Mouse (Mus musculus) spleen, adult 2 months (tissue): ENCODE results near the gene Nit2. TPM values are rescaled to one million over a fixed set of nuclear protein-coding genes. Genes with fewer than 3 reads are reported as not detected.

Experiments used
- DNase-seq, 2 experiments: peaks; one replicate each; pipeline versions ENCODE4 v3.0.0 to v3.0.0-alpha.2; 2012 to 2021; ENCODE audit warnings: low spot score in 2 of 2, low read depth in 1 of 2
- H3K27ac ChIP-seq: fragments of 200-500 bp; 2 replicates; pipeline ENCODE4 v1.5.1; 2012; ENCODE audit warnings: low read length, inconsistent platforms; ENCODE audit not compliant: insufficient read depth
- H3K27me3 ChIP-seq: fragments of 200-500 bp; 2 replicates; pipeline ENCODE4 v1.6.1; 2012; ENCODE audit warnings: mild to moderate bottlenecking, moderate library complexity, low read length, inconsistent platforms; ENCODE audit not compliant: control insufficient read depth, insufficient read depth
- H3K36me3 ChIP-seq: fragments of 200-500 bp; 2 replicates; pipeline ENCODE4 v1.6.1; 2012; ENCODE audit warnings: mild to moderate bottlenecking, low read length, inconsistent platforms; ENCODE audit not compliant: control insufficient read depth, insufficient read depth
- H3K4me1 ChIP-seq: fragments of 200-500 bp; 2 replicates; pipeline ENCODE4 v1.6.1; 2011; ENCODE audit warnings: inconsistent platforms; ENCODE audit not compliant: control insufficient read depth, insufficient read depth, insufficient read length
- H3K4me3 ChIP-seq: fragments of 200-500 bp; 2 replicates; pipeline ENCODE4 v1.5.1; 2011; ENCODE audit warnings: mild to moderate bottlenecking, inconsistent platforms; ENCODE audit not compliant: insufficient read depth, insufficient read length; ENCODE audit errors: extremely low read depth
- CTCF ChIP-seq: fragments of 200-500 bp; IDR thresholded peaks from 2 replicates; pipeline ENCODE4 v1.5.1; 2011; ENCODE audit warnings: mild to moderate bottlenecking, inconsistent platforms; ENCODE audit not compliant: insufficient read depth, insufficient read length, insufficient replicate concordance; ENCODE audit errors: extremely low read depth
- POLR2A ChIP-seq: fragments of 200-500 bp; IDR thresholded peaks from 2 replicates; pipeline ENCODE4 v1.6.1; 2011; ENCODE audit warnings: low read depth, low read length, inconsistent platforms
- WGBS: fragments of 180-500 bp; shearing (Covaris S2); methylation state at CpG from one replicate; pipeline ENCODE4 v1.1.7; 2018; 5-methylcytosine and 5-hydroxymethylcytosine counted together
- polyA plus RNA-seq: library from polyadenylated mRNA; depleted of rRNA; stranded (reverse); fragments of >200 nt; gene quantifications from 2 replicates; pipeline ENCODE4 v1.2.3, GENCODE M21; 2012

Nit2 gene
- polyA plus RNA-seq, 1 experiment: 9.1 TPM

DNA sequence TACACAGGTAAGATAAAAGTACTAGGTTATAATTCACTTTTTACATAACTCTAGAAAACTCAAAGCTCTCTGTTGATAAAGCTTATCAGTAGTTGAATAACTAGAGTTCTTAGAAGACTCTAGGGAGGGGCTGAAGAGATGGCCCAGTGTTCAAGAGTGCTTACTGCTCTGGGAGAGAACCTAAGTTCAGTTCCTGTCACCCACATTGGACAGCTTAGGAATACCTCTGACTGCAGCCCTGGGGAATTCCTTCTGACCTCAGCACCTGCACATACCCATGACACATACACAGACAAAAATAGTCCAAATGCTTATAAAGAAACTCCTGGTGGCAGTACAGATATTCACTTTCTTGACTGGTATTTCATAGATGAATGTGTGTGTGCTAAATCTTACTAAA lies 11.2 kb downstream of the Nit2 start:
- H3K27ac ChIP-seq: no peak overlapping the region

GRCm38 (mm10) chr16:57151437-57151836 lies 15.7 kb downstream of the Nit2 start:
- Histone ChIP-seq H3K4me3 (no peak overlapping the region), H3K27me3 (no peaks in the 10 kb centered on the region), H3K27ac (no peak overlapping the region), H3K4me1 (no peaks in the 10 kb centered on the region), H3K36me3 (peaks cover 17% of the 10 kb centered on the region)
- DNase-seq: no peak
- 97% methylated on average over 4 of the region's 4 CpGs for WGBS
- TF ChIP-seq CTCF (no peak), POLR2A (no peak)

More for the DNA sequence above, 11.2 kb downstream of the Nit2 start:
- Histone ChIP-seq H3K27me3 (no peaks in the 10 kb centered on the region), H3K4me3 (no peak overlapping the region), H3K4me1 (no peaks in the 10 kb centered on the region), H3K36me3 (peaks cover 17% of the 10 kb centered on the region)
- no peak for DNase-seq
- TF ChIP-seq POLR2A: no peak
- TF ChIP-seq CTCF: no peak

DNA sequence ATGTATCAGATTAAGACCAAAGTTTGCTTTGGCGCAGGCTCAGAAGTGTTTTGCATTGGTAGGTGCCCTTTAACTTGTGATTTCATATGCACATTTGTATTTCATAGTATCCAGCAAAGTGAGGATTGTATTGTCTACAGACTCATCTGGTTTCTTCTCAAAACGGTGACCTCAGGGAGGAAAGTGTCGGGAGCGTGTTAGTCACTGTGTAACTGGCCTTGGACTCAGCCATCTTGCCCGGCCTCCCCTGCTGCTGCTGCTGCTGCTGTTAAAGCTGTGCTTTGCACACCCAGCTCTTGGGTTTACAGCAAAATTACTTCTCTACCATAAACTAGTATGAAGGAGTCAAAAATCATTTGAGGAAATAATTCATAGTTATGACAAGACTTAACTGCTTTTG lies 22.4 kb downstream of the Nit2 start:
- TF ChIP-seq POLR2A (no peak), CTCF (no peak)
- no peak for DNase-seq
- Histone ChIP-seq H3K36me3 (peaks cover 16% of the 10 kb centered on the region), H3K4me1 (no peaks in the 10 kb centered on the region), H3K4me3 (no peak overlapping the region), H3K27me3 (no peaks in the 10 kb centered on the region), H3K27ac (no peak overlapping the region)
- 92% methylated on average over 5 of the region's 5 CpGs for WGBS

- TF ChIP-seq CTCF (no peak), POLR2A (no peak)
- 92% methylated on average over 6 of the region's 6 CpGs for WGBS
- DNase-seq: no peak
- Histone ChIP-seq H3K27me3 (no peaks in the 10 kb centered on the region), H3K36me3 (peaks cover 11% of the 10 kb centered on the region), H3K4me3 (no peak overlapping the region), H3K4me1 (peaks cover 5% of the 10 kb centered on the region; the same call in 1 of the 2 replicates), H3K27ac (no peak overlapping the region)
Measured at GRCm38 (mm10) chr16:57133611-57134010, 33.5 kb downstream of the Nit2 start.

GRCm38 (mm10) chr16:57132326-57132725 lies 34.8 kb downstream of the Nit2 start:
- TF ChIP-seq POLR2A (no peak), CTCF (no peak)
- H3K27ac ChIP-seq: no peak overlapping the region
- H3K4me1 ChIP-seq: peaks cover 5% of the 10 kb centered on the region; the same call in 1 of the 2 replicates
- no peak overlapping the region for H3K4me3 ChIP-seq
- WGBS: 42% methylated on average over 1 of the region's 1 CpGs
- peaks cover 6% of the 10 kb centered on the region for H3K36me3 ChIP-seq
- no peak for DNase-seq
- no peaks in the 10 kb centered on the region for H3K27me3 ChIP-seq

DNA sequence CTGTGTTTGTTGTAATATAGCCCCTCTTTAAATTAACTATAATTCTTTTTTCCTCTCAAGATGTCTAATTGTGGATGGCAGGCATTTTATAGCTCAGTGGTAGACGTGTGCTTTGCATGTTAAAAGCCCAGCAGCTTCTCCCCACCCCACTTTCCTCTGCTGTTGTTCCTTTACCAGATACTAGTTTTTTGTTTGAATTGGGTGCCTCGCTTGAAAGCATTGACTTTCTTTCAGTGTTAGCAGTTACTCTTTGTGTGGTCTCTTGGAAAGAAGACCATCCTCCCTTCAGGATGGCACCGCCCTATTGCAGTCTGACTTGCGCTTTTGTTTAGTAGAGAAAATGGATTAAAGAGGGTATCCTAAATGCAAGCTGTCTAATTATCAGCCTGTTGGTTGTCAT lies 35.6 kb downstream of the Nit2 start:
- WGBS: 87% methylated on average over 4 of the region's 4 CpGs
- Histone ChIP-seq H3K27ac (no peak overlapping the region), H3K27me3 (no peaks in the 10 kb centered on the region), H3K4me1 (peaks cover 5% of the 10 kb centered on the region; the same call in 1 of the 2 replicates), H3K4me3 (no peak overlapping the region), H3K36me3 (peaks cover 4% of the 10 kb centered on the region)
- no peak for DNase-seq
- TF ChIP-seq CTCF: no peak
- no peak for TF ChIP-seq POLR2A

DNA sequence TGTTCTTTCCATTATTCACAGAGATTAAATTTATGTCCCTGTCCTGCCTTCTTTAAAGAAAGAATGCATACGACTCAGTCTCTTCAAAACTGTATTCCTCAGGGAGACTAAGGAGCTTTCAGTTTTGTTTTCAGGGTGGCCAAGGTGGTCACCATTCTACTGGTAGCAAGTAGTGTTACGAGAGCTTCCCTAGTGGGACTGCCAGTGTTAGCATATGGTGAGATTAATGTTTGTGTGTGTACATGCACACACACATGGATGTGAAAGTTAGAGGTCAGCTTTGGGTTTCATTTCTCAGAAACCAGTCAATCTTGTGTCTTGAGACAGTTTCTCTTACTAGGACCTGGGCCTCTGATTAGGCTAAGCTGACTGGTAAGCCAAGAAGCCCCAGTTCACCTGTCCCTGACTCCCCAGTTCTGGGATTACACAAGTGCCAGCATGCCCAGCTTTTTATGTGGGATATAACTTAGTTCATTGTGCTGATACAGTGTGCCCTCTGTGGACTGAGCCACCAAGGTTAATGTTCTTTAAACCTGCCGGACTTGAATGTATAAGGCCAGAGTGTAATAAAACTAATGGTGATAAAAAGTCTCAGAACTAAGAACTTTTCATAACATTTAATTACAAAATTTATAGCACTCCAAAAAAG lies 36.3 kb downstream of the Nit2 start:
- H3K27me3 ChIP-seq: no peaks in the 10 kb centered on the region
- TF ChIP-seq POLR2A (no peak), CTCF (no peak)
- DNase-seq: no peak
- H3K4me1 ChIP-seq: peaks cover 5% of the 10 kb centered on the region; the same call in 1 of the 2 replicates
- H3K4me3 ChIP-seq: no peak overlapping the region
- 42% methylated on average over 3 of the region's 3 CpGs for WGBS
- peak overlapping the region; percentile 64 for H3K27ac ChIP-seq
- peaks cover 4% of the 10 kb centered on the region for H3K36me3 ChIP-seq
